Mouse (Mus musculus) neural tube, embryonic 12.5 days (tissue): ENCODE measurements around the gene Pnpla6. TPM values are rescaled to one million over a fixed set of nuclear protein-coding genes. Genes with fewer than 3 reads are reported as not detected.

Source experiments
- ATAC-seq: fragments of 200-750 bp; cut with Nextera tagmentation; 2 replicates; pipeline ENCODE4 v1.8.0; 2017; ENCODE audit warnings: low read depth, mild to moderate bottlenecking, moderate TSS enrichment, moderate library complexity; ENCODE audit not compliant: low FRiP score
- H3K27ac ChIP-seq: fragments of 300-500 bp; sonication (generic); 2 replicates; pipeline ENCODE4 v1.5.1; 2016
- H3K27me3 ChIP-seq: fragments of 300-500 bp; sonication (generic); replicated peaks from 2 replicates; pipeline ENCODE4 v1.6.1; 2016; ENCODE audit warnings: mild to moderate bottlenecking
- H3K36me3 ChIP-seq: fragments of 300-500 bp; sonication (generic); 2 replicates; pipeline ENCODE4 v1.6.1; 2016; ENCODE audit warnings: mild to moderate bottlenecking
- H3K4me1 ChIP-seq: fragments of 300-500 bp; sonication (generic); 2 replicates; pipeline ENCODE4 v1.6.1; 2016
- H3K4me2 ChIP-seq: fragments of 300-500 bp; sonication (generic); replicated peaks from 2 replicates; pipeline ENCODE4 v1.6.1; 2016; ENCODE audit warnings: mild to moderate bottlenecking
- H3K4me3 ChIP-seq: fragments of 300-500 bp; sonication (generic); 2 replicates; pipeline ENCODE4 v1.5.1; 2016
- H3K9ac ChIP-seq: fragments of 300-500 bp; sonication (generic); 2 replicates; pipeline ENCODE4 v1.6.1; 2016; ENCODE audit warnings: mild to moderate bottlenecking
- H3K9me3 ChIP-seq: fragments of 300-500 bp; sonication (generic); 2 replicates; pipeline ENCODE4 v1.6.1; 2016; ENCODE audit warnings: mild to moderate bottlenecking
- WGBS: fragments of 180-500 bp; shearing (Covaris S2); methylation state at CpG from one replicate; pipeline ENCODE4 v1.1.7; 2016; 5-methylcytosine and 5-hydroxymethylcytosine counted together
- polyA plus RNA-seq: library from polyadenylated mRNA; unstranded; fragments of >200 nt; fragmentation: Nextera tagmentation; extraction: Ambion mirVana; gene quantifications from 2 replicates; pipeline ENCODE4 v1.2.1, GENCODE M21; 2016

The Pnpla6 gene
- polyA plus RNA-seq, 1 experiment from 2014 or later, result 33.9 TPM

GRCm38 (mm10) chr8:3492901-3493844, 22.0 kb upstream of the Pnpla6 start, which contains the start of gene Zfp358:
Gene Zfp358 (plus strand): TSS chr8:3493138.
- WGBS, result under 1% methylated on average over 58 of the region's 64 CpGs
- Histone ChIP-seq H3K27ac (peak within 1 kb of the TSS; percentile 70), H3K9me3 (peaks cover 16% of the 10 kb centered on the region; the same call in 1 of the 2 replicates), H3K4me1 (peaks cover 13% of the 10 kb centered on the region; the same call in 1 of the 2 replicates), H3K27me3 (no peaks in the 10 kb centered on the region), H3K9ac (peak within 1 kb of the TSS; percentile 98), H3K4me3 (peak within 1 kb of the TSS; percentile 85), H3K36me3 (peaks cover 35% of the 10 kb centered on the region), H3K4me2 (peak within 1 kb of the TSS; percentile 77)
- peak; percentile 92 for ATAC-seq

- H3K27ac ChIP-seq, result no peak overlapping the region
- H3K9ac ChIP-seq, result peak overlapping the region; percentile 98
- H3K9me3 ChIP-seq, result peaks cover 16% of the 10 kb centered on the region; the same call in 1 of the 2 replicates
- H3K4me2 ChIP-seq, result peak overlapping the region; percentile 77
- 37% methylated on average over 6 of the region's 6 CpGs for WGBS
- peak; percentile 30; the same call in 1 of the 2 replicates for ATAC-seq
- H3K36me3 ChIP-seq, result peaks cover 35% of the 10 kb centered on the region
- H3K27me3 ChIP-seq, result no peaks in the 10 kb centered on the region
- H3K4me1 ChIP-seq, result peaks cover 13% of the 10 kb centered on the region; the same call in 1 of the 2 replicates
- peak overlapping the region; percentile 85 for H3K4me3 ChIP-seq
Observed at GRCm38 (mm10) chr8:3493845-3494208, 21.4 kb upstream of the Pnpla6 start.

GRCm38 (mm10) chr8:3495578-3496427, 19.4 kb upstream of the Pnpla6 start:
- H3K4me2 ChIP-seq, result no peak overlapping the region
- no peak for ATAC-seq

DNA sequence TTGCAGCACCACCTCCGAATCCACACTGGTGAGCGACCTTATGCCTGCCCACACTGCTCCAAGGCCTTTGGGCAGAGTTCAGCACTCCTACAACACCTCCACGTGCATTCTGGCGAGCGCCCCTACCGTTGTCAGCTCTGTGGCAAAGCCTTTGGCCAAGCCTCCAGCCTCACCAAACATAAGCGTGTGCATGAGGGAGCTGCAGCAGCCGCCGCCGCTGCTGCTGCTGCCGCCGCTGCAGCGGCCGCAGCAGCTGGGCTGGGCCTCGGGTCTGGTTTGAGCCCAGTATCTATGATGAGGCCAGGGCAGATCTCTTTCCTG, 18.8 kb upstream of the Pnpla6 start:
- Histone ChIP-seq H3K9ac (no peak overlapping the region), H3K27me3 (no peaks in the 10 kb centered on the region), H3K36me3 (peaks cover 35% of the 10 kb centered on the region), H3K4me2 (no peak overlapping the region), H3K4me3 (no peak overlapping the region), H3K9me3 (peaks cover 16% of the 10 kb centered on the region; the same call in 1 of the 2 replicates), H3K27ac (no peak overlapping the region), H3K4me1 (peaks cover 20% of the 10 kb centered on the region)
- 93% methylated on average over 15 of the region's 15 CpGs for WGBS
- ATAC-seq, result no peak

More at GRCm38 (mm10) chr8:3495578-3496427, 19.4 kb upstream of the Pnpla6 start:
- no peak overlapping the region for H3K9ac ChIP-seq
- H3K4me3 ChIP-seq, result no peak overlapping the region
- peaks cover 35% of the 10 kb centered on the region for H3K36me3 ChIP-seq
- H3K27me3 ChIP-seq, result no peaks in the 10 kb centered on the region
- WGBS, result 95% methylated on average over 44 of the region's 44 CpGs
- H3K27ac ChIP-seq, result no peak overlapping the region
- peaks cover 16% of the 10 kb centered on the region; the same call in 1 of the 2 replicates for H3K9me3 ChIP-seq
- peaks cover 14% of the 10 kb centered on the region for H3K4me1 ChIP-seq

DNA sequence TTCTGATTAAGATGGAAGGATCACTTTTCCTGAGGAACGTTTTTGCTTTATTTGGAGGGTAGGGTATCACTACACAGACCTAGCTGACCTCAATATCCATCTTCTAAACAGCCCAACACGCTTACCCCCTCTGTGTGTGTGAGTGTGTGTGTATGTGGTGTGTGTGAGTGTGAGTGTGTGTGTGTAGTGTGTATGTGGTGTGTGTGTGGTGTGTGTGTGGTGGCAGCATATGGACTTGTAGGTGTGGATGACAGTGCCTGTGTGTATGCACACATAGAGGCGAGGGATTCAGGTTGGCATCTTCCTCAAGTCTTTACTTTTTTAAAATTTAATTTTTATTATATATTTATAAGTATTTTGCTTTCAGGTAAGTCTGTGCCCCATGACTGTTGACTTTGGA, 16.6 kb upstream of the Pnpla6 start:
- Histone ChIP-seq H3K9me3 (peaks cover 16% of the 10 kb centered on the region; the same call in 1 of the 2 replicates), H3K27ac (no peak overlapping the region), H3K9ac (no peak overlapping the region), H3K4me1 (peaks cover 22% of the 10 kb centered on the region), H3K4me2 (no peak overlapping the region), H3K27me3 (no peaks in the 10 kb centered on the region), H3K36me3 (peaks cover 35% of the 10 kb centered on the region), H3K4me3 (no peak overlapping the region)
- no peak for ATAC-seq
- 90% methylated on average over 3 of the region's 3 CpGs for WGBS

GRCm38 (mm10) chr8:3499751-3500150, 15.4 kb upstream of the Pnpla6 start:
- H3K4me3 ChIP-seq, result peak overlapping the region; percentile 76
- H3K9ac ChIP-seq, result peak overlapping the region; percentile 59
- no peaks in the 10 kb centered on the region for H3K27me3 ChIP-seq
- peak overlapping the region; percentile 82 for H3K4me2 ChIP-seq
- H3K9me3 ChIP-seq, result peaks cover 16% of the 10 kb centered on the region; the same call in 1 of the 2 replicates
- H3K36me3 ChIP-seq, result peaks cover 31% of the 10 kb centered on the region
- peak overlapping the region; percentile 54 for H3K27ac ChIP-seq
- peak; percentile 14 for ATAC-seq
- WGBS, result 6% methylated on average over 8 of the region's 8 CpGs
- H3K4me1 ChIP-seq, result peaks cover 10% of the 10 kb centered on the region

- H3K27me3 ChIP-seq, result no peaks in the 10 kb centered on the region
- H3K4me3 ChIP-seq, result peak within 1 kb of the TSS; percentile 76
- H3K9ac ChIP-seq, result peak within 1 kb of the TSS; percentile 76
- H3K27ac ChIP-seq, result peak within 1 kb of the TSS; percentile 54
- peaks cover 24% of the 10 kb centered on the region for H3K36me3 ChIP-seq
- WGBS, result under 1% methylated on average over 70 of the region's 70 CpGs
- peak; percentile 93 for ATAC-seq
- H3K9me3 ChIP-seq, result peaks cover 11% of the 10 kb centered on the region; the same call in 1 of the 2 replicates
- peaks cover 9% of the 10 kb centered on the region for H3K4me1 ChIP-seq
- peak within 1 kb of the TSS; percentile 82 for H3K4me2 ChIP-seq
Observed at GRCm38 (mm10) chr8:3500235-3501090, 14.7 kb upstream of the Pnpla6 start, which contains the start of gene Mcoln1. Gene Mcoln1 (plus strand): TSS chr8:3500457.

GRCm38 (mm10) chr8:3502217-3502616, 13.0 kb upstream of the Pnpla6 start:
- H3K4me2 ChIP-seq, result no peak overlapping the region
- H3K27ac ChIP-seq, result no peak overlapping the region
- ATAC-seq, result no peak
- H3K9ac ChIP-seq, result peak overlapping the region; percentile 17; the same call in 1 of the 2 replicates
- peaks cover 9% of the 10 kb centered on the region for H3K4me1 ChIP-seq
- no peak overlapping the region for H3K4me3 ChIP-seq
- no peaks in the 10 kb centered on the region for H3K27me3 ChIP-seq
- H3K9me3 ChIP-seq, result no peaks in the 10 kb centered on the region
- WGBS, result 69% methylated on average over 4 of the region's 4 CpGs
- H3K36me3 ChIP-seq, result peaks cover 24% of the 10 kb centered on the region

DNA sequence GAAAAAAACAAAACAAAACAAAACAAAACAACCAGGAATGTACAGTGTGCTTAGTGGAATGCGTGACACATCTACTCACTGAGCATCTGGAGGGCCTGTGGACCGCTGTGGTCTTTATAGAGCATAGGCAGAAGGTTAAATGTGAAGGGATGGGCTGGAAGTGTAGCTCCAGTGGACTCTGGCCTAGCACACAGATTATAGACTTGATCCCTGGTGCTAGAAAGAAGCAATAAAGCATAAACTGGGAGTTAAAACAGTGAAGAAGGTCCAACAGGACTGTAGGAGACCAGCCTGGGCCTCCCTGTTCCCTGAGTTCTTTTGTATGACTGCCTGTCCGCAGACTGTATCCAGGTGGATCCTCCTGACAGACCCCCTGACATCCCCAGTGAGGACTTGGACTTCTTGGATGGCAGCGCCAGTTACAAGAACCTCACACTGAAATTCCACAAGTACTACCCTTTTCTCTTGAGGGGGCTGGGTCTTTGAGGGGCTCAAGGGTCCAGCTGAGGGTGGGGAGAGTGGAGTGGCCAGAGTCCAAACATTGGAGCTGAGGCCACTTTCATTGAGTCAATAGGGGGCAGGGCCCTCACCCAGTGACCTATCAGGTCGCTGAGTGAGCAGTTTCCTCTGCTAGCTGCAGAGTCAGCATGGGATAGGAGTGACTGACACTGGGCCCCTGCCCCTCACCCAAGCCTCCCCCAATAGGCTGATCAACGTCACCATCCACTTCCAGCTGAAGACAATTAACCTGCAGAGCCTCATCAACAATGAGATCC, 7.0 kb upstream of the Pnpla6 start:
- Histone ChIP-seq H3K9me3 (no peaks in the 10 kb centered on the region), H3K4me1 (no peaks in the 10 kb centered on the region), H3K4me3 (no peak overlapping the region), H3K27me3 (no peaks in the 10 kb centered on the region), H3K27ac (no peak overlapping the region), H3K9ac (no peak overlapping the region), H3K36me3 (peaks cover 71% of the 10 kb centered on the region), H3K4me2 (no peak overlapping the region)
- WGBS, result 87% methylated on average over 6 of the region's 6 CpGs
- no peak for ATAC-seq

GRCm38 (mm10) chr8:3514681-3515247, 420 bp upstream of the Pnpla6 start:
- no peaks in the 10 kb centered on the region for H3K9me3 ChIP-seq
- H3K36me3 ChIP-seq, result peaks cover 42% of the 10 kb centered on the region
- peak overlapping the region; percentile 56 for H3K4me3 ChIP-seq
- no peak overlapping the region for H3K27ac ChIP-seq
- H3K4me2 ChIP-seq, result peak overlapping the region; percentile 94
- WGBS, result 35% methylated on average over 13 of the region's 13 CpGs
- ATAC-seq, result no peak
- H3K4me1 ChIP-seq, result peaks cover 3% of the 10 kb centered on the region
- H3K9ac ChIP-seq, result 0 out of 2 replicates have a peak overlapping the region, but pooled peaks have one; percentile 26
- no peaks in the 10 kb centered on the region for H3K27me3 ChIP-seq
